Mouse (Mus musculus): ENCODE results near the gene Timm50.

Timm50 gene

GRCm38 (mm10) chr7:28311926-28312543 is at the start of gene Timm50:
Gene Timm50, minus strand, starts transcription at chr7:28312072.
- DNase-seq (ENCODE audit: low read depth, low spot score) = peak; percentile 93

- no peak for DNase-seq (ENCODE audit: low read depth, low spot score)
These were observed 48.4 kb upstream of the Timm50 start for GRCm38 (mm10) chr7:28360291-28360690.

- no peak for DNase-seq (ENCODE audit: low read depth, low spot score)
These were observed 48.0 kb upstream of the Timm50 start for GRCm38 (mm10) chr7:28359854-28360253.

GRCm38 (mm10) chr7:28358431-28358830 is 46.6 kb upstream of the Timm50 start:
- no peak for DNase-seq (ENCODE audit: low read depth, low spot score)

- DNase-seq (ENCODE audit: low read depth, low spot score) = no peak
These were observed 46.1 kb upstream of the Timm50 start for GRCm38 (mm10) chr7:28357984-28358383.

- no peak for DNase-seq (ENCODE audit: low read depth, low spot score)
These were observed 45.1 kb upstream of the Timm50 start for GRCm38 (mm10) chr7:28356981-28357380.

- no peak for DNase-seq (ENCODE audit: low read depth, low spot score)
These were observed 43.3 kb upstream of the Timm50 start for GRCm38 (mm10) chr7:28355221-28355620.

GRCm38 (mm10) chr7:28354596-28354995 is 42.7 kb upstream of the Timm50 start:
- no peak for DNase-seq (ENCODE audit: low read depth, low spot score)

GRCm38 (mm10) chr7:28354113-28354581 is 42.3 kb upstream of the Timm50 start:
- DNase-seq (ENCODE audit: low read depth, low spot score) = no peak

- DNase-seq (ENCODE audit: low read depth, low spot score) = no peak
These were observed 41.4 kb upstream of the Timm50 start for GRCm38 (mm10) chr7:28353267-28353666.

- no peak for DNase-seq (ENCODE audit: low read depth, low spot score)
These were observed 39.9 kb upstream of the Timm50 start for GRCm38 (mm10) chr7:28351676-28352191.

- DNase-seq (ENCODE audit: low read depth, low spot score) = peak; percentile 95
These were observed 38.4 kb upstream of the Timm50 start, which contains the start of gene Rps16 for GRCm38 (mm10) chr7:28350155-28350883. Gene Rps16, plus strand, starts transcription at chr7:28350652.

- no peak for DNase-seq (ENCODE audit: low read depth, low spot score)
These were observed 36.7 kb upstream of the Timm50 start for GRCm38 (mm10) chr7:28348601-28349000.

- no peak for DNase-seq (ENCODE audit: low read depth, low spot score)
These were observed 35.9 kb upstream of the Timm50 start for GRCm38 (mm10) chr7:28347746-28348145.

GRCm38 (mm10) chr7:28344637-28345036 is 32.8 kb upstream of the Timm50 start:
- DNase-seq (ENCODE audit: low read depth, low spot score) = peak; percentile 39

GRCm38 (mm10) chr7:28341381-28341780 is 29.5 kb upstream of the Timm50 start:
- no peak for DNase-seq (ENCODE audit: low read depth, low spot score)

- DNase-seq (ENCODE audit: low read depth, low spot score) = no peak
These were observed 27.5 kb upstream of the Timm50 start for GRCm38 (mm10) chr7:28339213-28339917.

- DNase-seq (ENCODE audit: low read depth, low spot score) = peak; percentile 98
These were observed 26.5 kb upstream of the Timm50 start, which contains the start of gene Supt5 for GRCm38 (mm10) chr7:28338108-28338998. Gene Supt5, minus strand, starts transcription at chr7:28338746.

- DNase-seq (ENCODE audit: low read depth, low spot score) = no peak
These were observed 23.6 kb upstream of the Timm50 start for GRCm38 (mm10) chr7:28335471-28335870.

- no peak for DNase-seq (ENCODE audit: low read depth, low spot score)
These were observed 22.7 kb upstream of the Timm50 start for GRCm38 (mm10) chr7:28334534-28334933.

GRCm38 (mm10) chr7:28328260-28328659 is 16.4 kb upstream of the Timm50 start:
- no peak for DNase-seq (ENCODE audit: low read depth, low spot score)
